Mouse (Mus musculus) megakaryocyte, embryonic 14.5 days (primary cell): ENCODE measurements around the gene Dcaf4.

ENCODE experiments used
- FLI1 ChIP-seq: IDR thresholded peaks from 2 replicates; pipeline ENCODE4 v1.6.1; 2012; ENCODE audit warnings: low read length, inconsistent platforms, mixed read lengths
- GATA1 ChIP-seq: IDR thresholded peaks from 3 replicates; pipeline ENCODE4 v1.6.1; 2012; ENCODE audit warnings: mixed read lengths, low read length, inconsistent platforms, borderline replicate concordance

GRCm38 (mm10) chr12:83484855-83485745 lies 35.2 kb upstream of the Dcaf4 start:
- TF ChIP-seq GATA1 (no peak), FLI1 (no peak)
